Mouse (Mus musculus): Measurements from ENCODE around the gene Slc17a2. TPM values are rescaled to one million over a fixed set of nuclear protein-coding genes. Genes with fewer than 3 reads are reported as not detected.

Slc17a2 gene
- total RNA-seq, 2 experiments from 2014 or later: not detected

- no peak for ATAC-seq (ENCODE audit: poor library complexity, severe bottlenecking)
These were observed 63.2 kb downstream of the Slc17a2 start for GRCm38 (mm10) chr13:23869996-23870395.

- ATAC-seq (ENCODE audit: poor library complexity, severe bottlenecking): no peak
These were observed 66.3 kb downstream of the Slc17a2 start for GRCm38 (mm10) chr13:23873141-23873540.

Other genes starting within 250 kb of the Slc17a2 start
- 101 and 161 TPM in 2 replicates for gene Hist1h3e, start 244.6 kb upstream of the Slc17a2 start, total RNA-seq (2015)
- gene Hist1h3e, start 244.6 kb upstream of the Slc17a2 start, total RNA-seq (2017): 295 and 358 TPM in 2 replicates
- 8.8 and 9.0 TPM in 2 replicates for gene Hist1h2ae, start 235.8 kb upstream of the Slc17a2 start, total RNA-seq (2015)
- 272 and 274 TPM in 2 replicates for gene Hist1h2ae, start 235.8 kb upstream of the Slc17a2 start, total RNA-seq (2017)
- gene Hist1h2bg, start 235.6 kb upstream of the Slc17a2 start, total RNA-seq (2015): 325 and 384 TPM in 2 replicates
- 1,715 and 1,721 TPM in 2 replicates for gene Hist1h2bg, start 235.6 kb upstream of the Slc17a2 start, total RNA-seq (2017)
- gene Hist1h2bf, start 232.8 kb upstream of the Slc17a2 start, total RNA-seq (2015): 449 and 490 TPM in 2 replicates
- gene Hist1h2bf, start 232.8 kb upstream of the Slc17a2 start, total RNA-seq (2017): 736 and 744 TPM in 2 replicates
- 3.2 and 3.6 TPM in 2 replicates for gene Hist1h2ad, start 232.6 kb upstream of the Slc17a2 start, total RNA-seq (2015)
- 93.7 and 99.2 TPM in 2 replicates for gene Hist1h2ad, start 232.6 kb upstream of the Slc17a2 start, total RNA-seq (2017)
- 150 and 159 TPM in 2 replicates for gene Hist1h3d, start 231.2 kb upstream of the Slc17a2 start, total RNA-seq (2015)
- 86.3 and 96.3 TPM in 2 replicates for gene Hist1h3d, start 231.2 kb upstream of the Slc17a2 start, total RNA-seq (2017)
- 655 and 672 TPM in 2 replicates for gene Hist1h4d, start 225.4 kb upstream of the Slc17a2 start, total RNA-seq (2015)
- gene Hist1h4d, start 225.4 kb upstream of the Slc17a2 start, total RNA-seq (2017): 1,182 and 1,443 TPM in 2 replicates
- gene Hist1h2be, start 185.9 kb upstream of the Slc17a2 start, total RNA-seq (2015): 15.1 and 16.4 TPM in 2 replicates
- gene Hist1h2be, start 185.9 kb upstream of the Slc17a2 start, total RNA-seq (2017): 110 and 115 TPM in 2 replicates
- 408 and 475 TPM in 2 replicates for gene Hist1h1e, start 184.4 kb upstream of the Slc17a2 start, total RNA-seq (2015)
- gene Hist1h1e, start 184.4 kb upstream of the Slc17a2 start, total RNA-seq (2017): 457 and 467 TPM in 2 replicates
- 10.3 and 12.0 TPM in 2 replicates for gene Hist1h2ac, start 123.0 kb upstream of the Slc17a2 start, total RNA-seq (2015)
- 67.7 and 81.2 TPM in 2 replicates for gene Hist1h2ac, start 123.0 kb upstream of the Slc17a2 start, total RNA-seq (2017)
- 40.3 and 42.6 TPM in 2 replicates for gene Hist1h2bc, start 122.8 kb upstream of the Slc17a2 start, total RNA-seq (2015)
- gene Hist1h2bc, start 122.8 kb upstream of the Slc17a2 start, total RNA-seq (2017): 253 and 263 TPM in 2 replicates
- 0.94 TPM in 1 of 2 replicates, not detected in the other for gene Hist1h1t, start 111.2 kb upstream of the Slc17a2 start, total RNA-seq (2015)
- 2.7 and 5.3 TPM in 2 replicates for gene Hist1h1t, start 111.2 kb upstream of the Slc17a2 start, total RNA-seq (2017)
- gene Hist1h4c, start 108.5 kb upstream of the Slc17a2 start, total RNA-seq (2015): 60.8 and 62.1 TPM in 2 replicates
- gene Hist1h4c, start 108.5 kb upstream of the Slc17a2 start, total RNA-seq (2017): 282 and 359 TPM in 2 replicates
- 12.3 and 17.1 TPM in 2 replicates for gene Hfe, start 96.1 kb upstream of the Slc17a2 start, total RNA-seq (2015)
- 7.6 and 8.5 TPM in 2 replicates for gene Hfe, start 96.1 kb upstream of the Slc17a2 start, total RNA-seq (2017)
- 179 and 186 TPM in 2 replicates for gene Hist1h1c, start 68.2 kb upstream of the Slc17a2 start, total RNA-seq (2015)
- 1,288 and 1,327 TPM in 2 replicates for gene Hist1h1c, start 68.2 kb upstream of the Slc17a2 start, total RNA-seq (2017)
- gene Hist1h3c, start 61.4 kb upstream of the Slc17a2 start, total RNA-seq (2015): 115 and 119 TPM in 2 replicates
- 508 and 593 TPM in 2 replicates for gene Hist1h3c, start 61.4 kb upstream of the Slc17a2 start, total RNA-seq (2017)
- gene Hist1h2bb, start 60.3 kb upstream of the Slc17a2 start, total RNA-seq (2015): 264 and 296 TPM in 2 replicates
- gene Hist1h2bb, start 60.3 kb upstream of the Slc17a2 start, total RNA-seq (2017): 5,681 and 7,839 TPM in 2 replicates
- 64.3 and 114 TPM in 2 replicates for gene Hist1h2ab, start 55.9 kb upstream of the Slc17a2 start, total RNA-seq (2015)
- 3,821 and 4,666 TPM in 2 replicates for gene Hist1h2ab, start 55.9 kb upstream of the Slc17a2 start, total RNA-seq (2017)
- 495 and 572 TPM in 2 replicates for gene Hist1h3b, start 54.7 kb upstream of the Slc17a2 start, total RNA-seq (2015)
- 546 and 613 TPM in 2 replicates for gene Hist1h3b, start 54.7 kb upstream of the Slc17a2 start, total RNA-seq (2017)
- gene Hist1h4b, start 50.0 kb upstream of the Slc17a2 start, total RNA-seq (2015): 64.8 and 95.3 TPM in 2 replicates
- gene Hist1h4b, start 50.0 kb upstream of the Slc17a2 start, total RNA-seq (2017): 562 and 732 TPM in 2 replicates
- gene Hist1h4a, start 45.8 kb upstream of the Slc17a2 start, total RNA-seq (2015): 58.1 TPM in 2 replicates
- gene Hist1h4a, start 45.8 kb upstream of the Slc17a2 start, total RNA-seq (2017): 540 and 548 TPM in 2 replicates
- 53.9 and 67.3 TPM in 2 replicates for gene Hist1h3a, start 44.6 kb upstream of the Slc17a2 start, total RNA-seq (2015)
- gene Hist1h3a, start 44.6 kb upstream of the Slc17a2 start, total RNA-seq (2017): 527 and 571 TPM in 2 replicates
- gene Hist1h1a, start 43.3 kb upstream of the Slc17a2 start, total RNA-seq (2015): 117 and 119 TPM in 2 replicates
- 1,654 and 1,862 TPM in 2 replicates for gene Hist1h1a, start 43.3 kb upstream of the Slc17a2 start, total RNA-seq (2017)
- not detected in 2 replicates for gene Trim38, start 37.1 kb upstream of the Slc17a2 start, total RNA-seq (2015)
- gene Trim38, start 37.1 kb upstream of the Slc17a2 start, total RNA-seq (2017): not detected in 2 replicates
- not detected in 2 replicates for gene Slc17a3, start 32.4 kb downstream of the Slc17a2 start, total RNA-seq (2015)
- gene Slc17a3, start 32.4 kb downstream of the Slc17a2 start, total RNA-seq (2017): not detected in 2 replicates
- not detected in 2 replicates for gene Slc17a1, start 60.8 kb downstream of the Slc17a2 start, total RNA-seq (2015)
- not detected in 2 replicates for gene Slc17a1, start 60.8 kb downstream of the Slc17a2 start, total RNA-seq (2017)
- gene Slc17a4, start 108.0 kb downstream of the Slc17a2 start, total RNA-seq (2015): not detected in 2 replicates
- gene Slc17a4, start 108.0 kb downstream of the Slc17a2 start, total RNA-seq (2017): not detected in 2 replicates
- not detected in 2 replicates for gene Hist1h2ba, start 127.2 kb downstream of the Slc17a2 start, total RNA-seq (2015)
- gene Hist1h2ba, start 127.2 kb downstream of the Slc17a2 start, total RNA-seq (2017): not detected in 2 replicates
- not detected in 2 replicates for gene Hist1h2aa, start 127.5 kb downstream of the Slc17a2 start, total RNA-seq (2015)
- not detected in 2 replicates for gene Hist1h2aa, start 127.5 kb downstream of the Slc17a2 start, total RNA-seq (2017)
- not detected in 2 replicates for gene Scgn, start 184.2 kb downstream of the Slc17a2 start, total RNA-seq (2015)
- gene Scgn, start 184.2 kb downstream of the Slc17a2 start, total RNA-seq (2017): not detected in 2 replicates